Mouse (Mus musculus) erythroblast, embryonic 14.5 days (primary cell): ENCODE measurements at regions not wholly inside any gene's neighbourhood (a gene's known extent, or its start where the extent isn't known, plus 50 kb on each side); places are given as distances from the start of the nearest gene placed in this dataset.

Experiments used
- H3K27me3 ChIP-seq: 2 replicates; pipeline ENCODE4 v1.6.1; 2012; ENCODE audit warnings: inconsistent platforms; ENCODE audit not compliant: control insufficient read depth
- H3K36me3 ChIP-seq: 2 replicates; pipeline ENCODE4 v1.6.1; 2012; ENCODE audit warnings: mild to moderate bottlenecking, inconsistent platforms; ENCODE audit not compliant: control insufficient read depth
- H3K4me1 ChIP-seq: 2 replicates; pipeline ENCODE4 v1.6.1; 2012; ENCODE audit warnings: inconsistent platforms; ENCODE audit not compliant: control insufficient read depth
- H3K4me3 ChIP-seq: replicated peaks from 2 replicates; pipeline ENCODE3; 2012; ENCODE audit warnings: moderate library complexity, mild to moderate bottlenecking, inconsistent platforms
- H3K9me3 ChIP-seq: 2 replicates; pipeline ENCODE4 v1.6.1; 2012; ENCODE audit warnings: low read length, inconsistent platforms, mixed read lengths; ENCODE audit not compliant: control insufficient read depth
- GATA1 ChIP-seq: IDR thresholded peaks from 2 replicates; pipeline ENCODE4 v1.6.1; 2012; ENCODE audit warnings: low read length, inconsistent platforms, mixed read lengths
- TAL1 ChIP-seq: IDR thresholded peaks from 3 replicates; pipeline ENCODE4 v1.6.1; 2012; ENCODE audit warnings: low read length, inconsistent platforms, mixed read lengths

DNA sequence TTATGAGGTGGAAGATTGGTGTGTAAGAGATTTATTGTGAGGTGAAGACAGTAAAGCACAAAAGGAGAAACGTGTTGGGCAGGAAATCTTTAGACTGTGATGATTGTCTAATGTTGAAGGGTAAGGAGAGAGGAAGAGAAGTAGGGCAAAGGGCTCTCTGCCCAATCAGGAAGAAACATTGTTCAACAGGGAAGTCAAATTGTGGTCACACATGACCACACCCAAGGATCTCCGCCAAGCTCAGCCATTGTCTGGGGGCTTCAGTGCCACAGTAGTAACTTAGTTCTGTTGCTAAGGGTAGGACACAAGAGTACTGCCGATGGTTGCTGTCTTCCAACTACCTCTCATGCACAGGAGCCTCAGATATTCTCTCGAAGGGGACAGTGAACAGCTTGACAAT, 127.0 kb upstream of the Cdc42ep3 start:
- no peaks in the 10 kb centered on the region for H3K4me1 ChIP-seq
- H3K36me3 ChIP-seq: no peaks in the 10 kb centered on the region
- no peaks in the 10 kb centered on the region for H3K27me3 ChIP-seq
- TF ChIP-seq GATA1 (no peak), TAL1 (no peak)
- no peaks in the 10 kb centered on the region for H3K9me3 ChIP-seq
- no peak overlapping the region for H3K4me3 ChIP-seq

DNA sequence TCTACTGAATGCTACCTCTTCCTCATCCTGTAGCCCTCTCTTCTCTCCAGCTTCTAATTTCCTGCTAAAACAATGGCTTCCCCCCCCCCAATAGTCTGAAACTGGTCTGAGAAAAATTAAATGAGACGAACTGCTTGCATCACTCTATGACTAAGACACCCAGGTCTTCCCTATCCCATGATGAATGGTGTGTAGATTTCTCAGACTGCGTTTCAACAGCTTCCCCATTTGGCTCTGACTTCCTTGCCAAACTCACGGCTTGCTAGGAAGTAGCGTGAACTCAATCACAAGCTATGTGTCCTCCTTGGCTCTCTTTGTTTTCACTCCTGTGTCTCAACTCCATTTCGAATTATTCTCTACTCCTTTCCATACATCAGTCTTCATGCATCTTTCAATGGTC, 126.4 kb upstream of the Rmdn2 start:
- H3K4me1 ChIP-seq: no peaks in the 10 kb centered on the region
- H3K9me3 ChIP-seq: no peaks in the 10 kb centered on the region
- H3K27me3 ChIP-seq: no peaks in the 10 kb centered on the region
- H3K4me3 ChIP-seq: no peak overlapping the region
- no peak for TF ChIP-seq GATA1
- TF ChIP-seq TAL1: no peak
- no peaks in the 10 kb centered on the region for H3K36me3 ChIP-seq

DNA sequence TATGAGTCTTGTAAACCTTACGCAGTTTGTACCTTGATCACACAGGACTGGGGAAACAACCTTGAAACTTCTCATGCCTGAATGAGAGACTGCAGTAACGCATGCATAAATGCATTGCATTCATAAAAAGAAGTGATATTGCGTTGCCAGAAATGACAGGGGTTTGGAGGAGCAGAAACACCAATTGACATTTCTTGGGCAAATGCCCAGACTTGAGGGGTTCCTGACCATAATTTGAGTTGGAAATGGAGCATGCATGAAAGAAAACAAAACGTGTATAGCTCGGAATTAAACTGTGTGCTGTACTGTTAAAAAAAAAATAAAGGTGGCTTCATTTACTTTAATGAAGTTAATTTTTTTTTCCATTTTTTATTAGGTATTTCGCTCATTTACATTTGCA, 122.4 kb upstream of the Rmdn2 start:
- Histone ChIP-seq H3K9me3 (no peaks in the 10 kb centered on the region), H3K36me3 (no peaks in the 10 kb centered on the region), H3K27me3 (no peaks in the 10 kb centered on the region), H3K4me1 (no peaks in the 10 kb centered on the region), H3K4me3 (no peak overlapping the region)
- TF ChIP-seq TAL1 (no peak), GATA1 (no peak)

DNA sequence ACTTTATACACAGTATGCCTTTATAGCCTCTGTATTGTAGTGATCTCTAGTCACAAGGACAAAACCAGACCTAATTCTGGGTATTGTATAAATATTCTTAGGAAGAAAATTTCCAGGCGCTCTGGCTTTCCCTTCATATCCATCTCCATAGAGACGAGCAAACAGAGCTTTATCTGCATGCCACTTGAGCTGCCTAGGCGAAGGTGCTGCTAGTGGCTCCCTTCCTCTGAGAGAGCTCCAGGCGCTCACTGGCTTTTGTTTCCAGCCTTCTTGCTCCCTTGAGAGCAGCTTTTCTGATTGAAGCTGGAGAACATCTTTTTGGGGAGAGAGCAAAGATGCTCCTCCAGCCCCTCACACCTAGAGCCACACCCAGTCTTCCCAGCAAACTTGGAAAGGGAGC, 114.0 kb upstream of the Rmdn2 start:
- no peak for TF ChIP-seq GATA1
- no peak for TF ChIP-seq TAL1
- Histone ChIP-seq H3K4me1 (no peaks in the 10 kb centered on the region), H3K4me3 (no peak overlapping the region)

DNA sequence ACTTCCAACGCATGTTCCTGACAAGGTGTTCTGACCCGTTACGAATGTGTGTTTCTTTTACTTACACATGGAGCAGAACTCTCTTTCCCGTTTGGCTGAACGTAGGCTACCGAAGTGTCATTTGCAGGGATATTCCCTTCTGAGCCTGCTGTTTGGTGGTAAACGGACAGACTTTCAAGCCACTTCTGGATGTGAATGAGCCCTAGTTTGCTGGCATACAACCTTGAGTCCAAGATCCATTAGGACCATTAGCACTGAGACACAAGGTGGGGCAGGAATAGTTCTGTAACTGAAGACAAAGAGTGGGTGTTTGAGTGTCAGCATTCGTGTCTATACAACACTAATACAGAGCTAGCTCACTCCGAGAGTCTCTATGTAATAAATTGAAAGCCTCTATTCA, 113.3 kb upstream of the Rmdn2 start:
- H3K4me1 ChIP-seq: no peaks in the 10 kb centered on the region
- H3K4me3 ChIP-seq: no peak overlapping the region
- H3K9me3 ChIP-seq: no peaks in the 10 kb centered on the region
- no peak for TF ChIP-seq GATA1
- no peak for TF ChIP-seq TAL1
- no peaks in the 10 kb centered on the region for H3K36me3 ChIP-seq
- H3K27me3 ChIP-seq: no peaks in the 10 kb centered on the region

More for the DNA sequence above, 114.0 kb upstream of the Rmdn2 start:
- Histone ChIP-seq H3K27me3 (no peaks in the 10 kb centered on the region), H3K36me3 (no peaks in the 10 kb centered on the region), H3K9me3 (no peaks in the 10 kb centered on the region)

DNA sequence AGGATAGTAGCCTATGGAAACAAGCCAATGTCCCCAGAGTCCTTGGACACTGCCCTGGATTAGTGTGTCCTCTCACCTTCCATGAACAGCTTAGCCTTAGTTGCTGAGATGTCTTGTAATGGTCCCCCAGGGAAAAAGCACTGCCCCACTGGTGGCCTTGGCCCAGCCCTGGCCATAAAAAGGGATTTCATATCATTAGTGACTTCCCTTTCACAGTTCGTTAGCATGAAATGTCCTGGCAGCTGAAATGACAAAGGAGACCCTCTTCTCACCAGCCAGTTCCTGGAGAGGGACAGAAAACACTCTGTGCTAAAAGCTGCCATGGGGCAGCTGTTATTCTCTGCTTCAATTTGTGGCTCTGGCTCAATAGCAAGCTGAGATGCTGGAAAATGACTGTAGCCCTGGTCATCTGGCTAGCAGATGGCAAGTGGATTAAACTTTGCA, 110.6 kb upstream of the Rmdn2 start:
- Histone ChIP-seq H3K4me1 (no peaks in the 10 kb centered on the region), H3K36me3 (no peaks in the 10 kb centered on the region), H3K9me3 (no peaks in the 10 kb centered on the region), H3K27me3 (no peaks in the 10 kb centered on the region), H3K4me3 (no peak overlapping the region)
- no peak for TF ChIP-seq GATA1
- no peak for TF ChIP-seq TAL1

DNA sequence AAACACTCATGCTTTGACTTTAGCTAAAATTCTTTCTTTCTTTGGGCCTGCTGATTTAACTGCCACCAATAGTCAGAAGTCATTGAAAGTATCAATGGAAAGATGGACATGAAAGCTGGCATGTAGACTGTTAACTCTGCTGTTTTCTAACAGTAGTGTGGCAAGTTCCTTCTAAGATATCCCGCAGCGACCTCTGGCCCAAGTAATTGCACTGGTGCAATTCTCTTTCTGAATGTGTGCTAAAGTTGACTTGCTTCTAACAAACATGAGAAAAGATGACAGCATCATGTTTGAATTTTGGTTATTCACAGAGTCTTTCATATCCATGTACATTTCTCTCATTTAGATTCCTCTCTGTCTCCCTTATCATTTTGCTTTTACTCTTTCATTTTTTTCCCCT, 109.7 kb upstream of the Rmdn2 start:
- Histone ChIP-seq H3K4me1 (no peaks in the 10 kb centered on the region), H3K9me3 (no peaks in the 10 kb centered on the region), H3K36me3 (no peaks in the 10 kb centered on the region), H3K4me3 (no peak overlapping the region), H3K27me3 (no peaks in the 10 kb centered on the region)
- TF ChIP-seq GATA1 (no peak), TAL1 (no peak)

DNA sequence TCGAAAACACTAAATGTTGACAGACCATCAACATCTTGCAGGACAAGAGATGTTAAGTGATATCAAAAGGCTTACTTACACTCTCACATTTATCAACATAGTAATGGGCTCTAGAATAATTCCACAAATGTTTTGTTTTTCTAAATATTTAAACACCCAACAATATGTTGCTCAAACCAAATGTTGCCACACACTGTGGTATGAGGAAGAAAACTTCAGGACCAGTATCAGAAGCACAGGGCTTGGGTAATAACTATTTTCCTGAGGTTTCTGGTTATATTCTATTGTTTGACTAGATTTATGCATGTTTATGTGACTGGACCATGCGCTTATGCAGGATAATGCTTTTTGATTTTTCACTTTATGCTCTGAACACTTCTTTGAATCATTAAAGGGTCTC, 108.6 kb upstream of the Rmdn2 start:
- no peaks in the 10 kb centered on the region for H3K27me3 ChIP-seq

DNA sequence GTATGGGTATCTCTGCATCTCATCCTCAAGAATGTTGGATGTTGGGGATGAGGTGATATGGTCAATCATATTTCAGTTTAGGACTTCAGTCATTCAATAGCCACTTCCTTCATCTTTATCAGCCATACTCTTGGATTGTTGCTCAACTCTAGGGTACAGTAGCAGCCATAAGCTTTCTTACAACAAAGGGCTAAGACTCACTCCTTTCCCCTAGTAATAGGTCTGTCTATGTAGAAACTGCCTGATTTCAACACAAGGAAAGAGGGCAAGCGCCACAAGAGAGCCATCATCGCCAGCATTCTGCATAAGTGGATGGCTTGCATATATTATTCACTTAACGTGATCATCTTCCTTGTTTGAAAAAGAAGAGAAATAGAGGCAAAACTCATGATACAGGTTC, 107.5 kb upstream of the Rmdn2 start:
- H3K36me3 ChIP-seq: no peaks in the 10 kb centered on the region
- no peak overlapping the region for H3K4me3 ChIP-seq
- H3K4me1 ChIP-seq: no peaks in the 10 kb centered on the region
- no peak for TF ChIP-seq TAL1
- no peak for TF ChIP-seq GATA1
- no peaks in the 10 kb centered on the region for H3K27me3 ChIP-seq
- H3K9me3 ChIP-seq: no peaks in the 10 kb centered on the region

More for the DNA sequence above, 108.6 kb upstream of the Rmdn2 start:
- Histone ChIP-seq H3K4me3 (no peak overlapping the region), H3K4me1 (no peaks in the 10 kb centered on the region), H3K9me3 (no peaks in the 10 kb centered on the region), H3K36me3 (no peaks in the 10 kb centered on the region)
- TF ChIP-seq GATA1 (no peak), TAL1 (no peak)

DNA sequence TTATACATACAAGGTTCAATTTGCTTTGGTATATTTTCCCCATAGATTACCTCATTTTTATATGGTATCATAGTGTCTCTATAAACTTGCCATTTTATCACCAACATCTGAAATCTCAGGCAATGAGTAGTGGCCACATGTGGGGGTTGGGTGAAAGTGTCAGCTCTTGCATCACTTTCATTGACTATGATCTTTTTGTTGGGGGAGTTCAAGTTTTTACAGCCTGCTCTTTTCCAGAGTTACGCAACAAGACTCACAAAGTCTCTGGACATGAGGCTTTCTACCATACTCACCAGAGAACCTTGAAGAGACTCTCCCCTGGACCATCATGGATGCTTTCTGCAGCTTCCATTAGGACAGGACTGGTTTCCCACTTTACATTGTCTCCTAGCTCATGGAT, 106.1 kb upstream of the Rmdn2 start:
- H3K4me1 ChIP-seq: no peaks in the 10 kb centered on the region
- no peaks in the 10 kb centered on the region for H3K9me3 ChIP-seq
- H3K27me3 ChIP-seq: no peaks in the 10 kb centered on the region
- H3K4me3 ChIP-seq: no peak overlapping the region
- H3K36me3 ChIP-seq: no peaks in the 10 kb centered on the region
- TF ChIP-seq GATA1 (no peak), TAL1 (no peak)
